Mouse (Mus musculus): Measurements from ENCODE around the gene Ddah1. TPM values are rescaled to one million over a fixed set of nuclear protein-coding genes. Genes with fewer than 3 reads are reported as not detected.
"Not testable (repeated sequence)": the region's sequence is repeated elsewhere in the genome, so short reads cannot be mapped to it uniquely, and the experiment has no call there.

The Ddah1 gene
- polyA plus RNA-seq, 1 experiment from 2014 or later: 24.7 TPM

GRCm38 (mm10) chr3:145913263-145913662, 154.8 kb downstream of the Ddah1 start:
- Histone ChIP-seq H3K27ac (no peak overlapping the region), H3K4me3 (no peak overlapping the region), H3K36me3 (no peaks in the 10 kb centered on the region), H3K4me1 (replicated peaks) (no peaks in the 10 kb centered on the region), H3K27me3 (ENCODE audit: insufficient read depth, poor library complexity, severe bottlenecking) (no peaks in the 10 kb centered on the region), H3K9me3 (no peaks in the 10 kb centered on the region)
- DNase-seq (ENCODE audit: low spot score): no peak
- WGBS: 76% methylated on average over 6 of the region's 6 CpGs

DNA sequence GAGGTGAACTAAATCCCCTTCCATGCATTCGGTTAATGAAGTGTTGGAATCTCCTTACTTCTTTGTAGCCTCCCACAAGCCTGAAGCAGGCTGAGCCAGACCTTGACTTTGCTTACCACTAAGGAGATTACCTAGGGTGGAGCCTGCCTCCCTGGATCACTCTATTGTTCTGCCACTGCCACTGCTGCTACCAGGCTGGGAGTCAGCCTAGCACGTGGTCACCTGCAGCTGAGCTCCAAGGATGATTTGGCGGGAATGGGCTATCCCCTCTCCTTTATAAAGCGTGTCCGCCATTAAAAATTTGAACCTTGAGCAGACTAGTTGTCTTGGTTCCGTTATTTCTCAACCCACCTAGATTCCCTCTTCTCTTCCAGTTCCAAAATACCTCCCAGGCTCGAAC, 155.5 kb downstream of the Ddah1 start:
- not testable (repeated sequence) for H3K27me3 ChIP-seq (ENCODE audit: insufficient read depth, poor library complexity, severe bottlenecking); H3K4me1 ChIP-seq (replicated peaks); H3K9me3 ChIP-seq; DNase-seq (ENCODE audit: low spot score); H3K36me3 ChIP-seq; H3K4me3 ChIP-seq; H3K27ac ChIP-seq
- 73% methylated on average over 7 of the region's 7 CpGs for WGBS

DNA sequence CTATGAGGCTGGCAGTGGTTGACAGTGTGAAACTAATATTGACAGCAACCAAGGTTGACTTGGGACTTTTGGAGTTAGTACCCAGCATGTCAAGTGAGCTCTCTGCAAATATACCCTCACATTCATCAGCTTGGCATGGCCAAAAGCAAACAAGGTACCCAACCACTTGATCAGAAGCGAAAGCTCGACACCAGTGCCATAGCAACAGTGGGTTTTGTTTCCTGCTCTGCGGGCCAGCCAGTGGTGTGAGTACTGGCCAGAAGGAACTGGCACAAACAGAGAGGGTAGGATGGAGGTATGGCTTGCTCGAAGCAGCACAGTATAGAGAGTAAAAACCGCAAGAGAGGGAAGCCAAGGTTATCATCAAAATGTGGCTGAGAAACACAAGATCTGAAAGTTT, 157.9 kb downstream of the Ddah1 start:
- 95% methylated on average over 5 of the region's 5 CpGs for WGBS
- no peaks in the 10 kb centered on the region for H3K27me3 ChIP-seq (ENCODE audit: insufficient read depth, poor library complexity, severe bottlenecking)
- no peaks in the 10 kb centered on the region for H3K9me3 ChIP-seq
- no peak for DNase-seq (ENCODE audit: low spot score)
- no peaks in the 10 kb centered on the region for H3K36me3 ChIP-seq
- H3K4me1 ChIP-seq (replicated peaks): no peaks in the 10 kb centered on the region
- no peak overlapping the region for H3K27ac ChIP-seq
- H3K4me3 ChIP-seq: no peak overlapping the region

DNA sequence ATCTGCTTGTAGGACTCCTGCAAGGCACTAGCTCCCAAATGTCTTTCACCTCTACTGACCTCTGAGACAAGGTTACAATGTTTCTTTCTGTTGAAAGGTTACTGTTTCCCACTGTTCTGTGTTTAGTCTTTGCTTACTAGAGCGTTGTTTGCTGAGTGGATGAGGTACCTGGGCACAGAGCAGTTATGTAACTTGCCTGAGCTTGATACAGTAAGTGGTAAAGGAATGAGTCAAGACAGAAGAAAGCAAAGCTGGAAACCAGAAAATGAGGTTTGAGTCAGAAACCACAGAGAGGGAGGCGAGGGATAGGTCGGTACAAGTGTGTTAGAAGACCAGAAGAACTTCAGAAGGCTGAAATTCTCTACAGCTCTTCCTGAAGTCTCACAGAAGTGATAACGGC, 158.4 kb downstream of the Ddah1 start:
- WGBS: 90% methylated on average over 4 of the region's 4 CpGs
- Histone ChIP-seq H3K27me3 (ENCODE audit: insufficient read depth, poor library complexity, severe bottlenecking) (no peaks in the 10 kb centered on the region), H3K27ac (no peak overlapping the region)

GRCm38 (mm10) chr3:145922019-145922854, 163.8 kb downstream of the Ddah1 start, which contains the start of gene Bcl10:
Bcl10 (plus strand) TSS chr3:145922804.
- no peak for DNase-seq (ENCODE audit: low spot score)
- Histone ChIP-seq H3K4me3 (peak within 1 kb of the TSS; percentile 95), H3K9me3 (no peaks in the 10 kb centered on the region), H3K36me3 (peaks cover 2% of the 10 kb centered on the region; the same call in 1 of the 2 replicates), H3K4me1 (replicated peaks) (peaks cover 23% of the 10 kb centered on the region), H3K27me3 (ENCODE audit: insufficient read depth, poor library complexity, severe bottlenecking) (no peaks in the 10 kb centered on the region), H3K27ac (peak within 1 kb of the TSS; percentile 95)
- 28% methylated on average over 11 of the region's 11 CpGs for WGBS

More for the DNA sequence above, 158.4 kb downstream of the Ddah1 start:
- H3K4me1 ChIP-seq (replicated peaks): no peaks in the 10 kb centered on the region; the same call in 1 of the 2 replicates
- no peak overlapping the region for H3K4me3 ChIP-seq
- no peaks in the 10 kb centered on the region for H3K36me3 ChIP-seq
- no peaks in the 10 kb centered on the region for H3K9me3 ChIP-seq
- no peak for DNase-seq (ENCODE audit: low spot score)

DNA sequence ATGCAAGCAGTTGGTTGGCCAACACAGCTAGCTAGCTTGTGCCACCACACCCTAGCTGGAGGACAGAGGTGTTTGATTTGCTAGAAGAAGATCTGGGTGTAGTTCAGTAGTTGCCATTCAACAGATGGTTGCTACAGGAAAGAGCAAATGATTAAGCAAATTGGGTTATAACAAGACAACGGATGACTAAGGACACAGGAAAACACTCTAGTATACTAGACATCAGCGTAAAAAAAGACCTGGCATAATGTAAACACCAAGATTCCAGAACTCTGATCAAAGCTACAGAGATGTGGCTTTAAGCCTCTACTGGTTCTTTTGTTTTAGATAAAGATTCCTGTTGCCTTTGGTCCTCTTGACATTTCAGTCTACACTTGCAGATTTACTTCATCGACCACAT, 164.5 kb downstream of the Ddah1 start:
- H3K9me3 ChIP-seq: no peaks in the 10 kb centered on the region
- peaks cover 23% of the 10 kb centered on the region for H3K4me1 ChIP-seq (replicated peaks)
- H3K4me3 ChIP-seq: 0 out of 2 replicates have a peak overlapping the region, but pooled peaks have one; percentile 95
- H3K36me3 ChIP-seq: peaks cover 9% of the 10 kb centered on the region
- DNase-seq (ENCODE audit: low spot score): no peak
- WGBS: 74% methylated on average over 3 of the region's 3 CpGs
- H3K27me3 ChIP-seq (ENCODE audit: insufficient read depth, poor library complexity, severe bottlenecking): no peaks in the 10 kb centered on the region
- no peak overlapping the region for H3K27ac ChIP-seq

GRCm38 (mm10) chr3:145923874-145924577, 165.6 kb downstream of the Ddah1 start:
- Histone ChIP-seq H3K9me3 (no peaks in the 10 kb centered on the region), H3K27ac (peak overlapping the region; percentile 95), H3K36me3 (peaks cover 18% of the 10 kb centered on the region), H3K4me1 (replicated peaks) (peaks cover 23% of the 10 kb centered on the region), H3K27me3 (ENCODE audit: insufficient read depth, poor library complexity, severe bottlenecking) (no peaks in the 10 kb centered on the region), H3K4me3 (peak overlapping the region; percentile 95)
- under 1% methylated on average over 58 of the region's 58 CpGs for WGBS
- peak; percentile 99 for DNase-seq (ENCODE audit: low spot score)

DNA sequence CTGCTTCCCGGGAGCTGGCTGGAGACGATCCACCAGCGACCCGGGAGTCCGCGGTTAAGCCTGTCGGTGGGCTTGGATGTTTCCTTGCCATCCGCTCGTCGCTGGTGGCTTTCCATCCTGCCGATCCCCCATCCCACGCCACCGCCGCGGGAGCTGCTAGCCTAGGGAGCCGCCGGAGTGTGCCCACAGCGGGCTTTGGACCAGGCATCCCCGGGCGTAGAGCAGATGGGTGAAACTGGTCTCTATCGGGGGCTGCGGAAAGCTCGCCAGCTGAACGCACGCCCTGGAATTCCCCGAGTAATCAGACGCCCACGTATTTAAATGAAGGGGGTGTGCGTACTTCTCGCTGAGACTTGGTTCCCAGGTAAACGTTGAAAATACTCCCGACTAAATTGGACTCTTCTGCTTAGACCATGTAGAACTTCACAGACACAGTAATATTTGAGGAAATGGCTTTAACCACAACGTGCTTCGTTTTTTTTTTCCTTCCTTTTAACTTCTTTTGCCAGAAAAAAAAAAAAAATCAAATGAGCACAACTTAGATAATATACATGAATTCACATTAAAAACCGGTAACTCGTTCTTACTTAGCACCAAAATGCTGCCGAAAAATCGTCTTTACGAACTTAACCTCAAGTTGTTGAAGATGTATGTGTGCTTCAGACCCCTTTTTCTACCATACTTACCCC, 166.3 kb downstream of the Ddah1 start:
- Histone ChIP-seq H3K4me3 (peak overlapping the region; percentile 95), H3K36me3 (peaks cover 18% of the 10 kb centered on the region), H3K4me1 (replicated peaks) (peaks cover 26% of the 10 kb centered on the region), H3K27me3 (ENCODE audit: insufficient read depth, poor library complexity, severe bottlenecking) (no peaks in the 10 kb centered on the region), H3K27ac (peak overlapping the region; percentile 95), H3K9me3 (no peaks in the 10 kb centered on the region)
- no peak for DNase-seq (ENCODE audit: low spot score)
- 5% methylated on average over 39 of the region's 39 CpGs for WGBS

- H3K27ac ChIP-seq: no peak overlapping the region
- DNase-seq (ENCODE audit: low spot score): no peak
- no peaks in the 10 kb centered on the region for H3K27me3 ChIP-seq (ENCODE audit: insufficient read depth, poor library complexity, severe bottlenecking)
- peaks cover 26% of the 10 kb centered on the region for H3K4me1 ChIP-seq (replicated peaks)
- 77% methylated on average over 5 of the region's 5 CpGs for whole genome bisulfite sequencing
- peaks cover 25% of the 10 kb centered on the region for H3K36me3 ChIP-seq
- peak overlapping the region; percentile 95 for H3K4me3 ChIP-seq
- H3K9me3 ChIP-seq: no peaks in the 10 kb centered on the region
These were observed 167.0 kb downstream of the Ddah1 start for GRCm38 (mm10) chr3:145925506-145925905.

DNA sequence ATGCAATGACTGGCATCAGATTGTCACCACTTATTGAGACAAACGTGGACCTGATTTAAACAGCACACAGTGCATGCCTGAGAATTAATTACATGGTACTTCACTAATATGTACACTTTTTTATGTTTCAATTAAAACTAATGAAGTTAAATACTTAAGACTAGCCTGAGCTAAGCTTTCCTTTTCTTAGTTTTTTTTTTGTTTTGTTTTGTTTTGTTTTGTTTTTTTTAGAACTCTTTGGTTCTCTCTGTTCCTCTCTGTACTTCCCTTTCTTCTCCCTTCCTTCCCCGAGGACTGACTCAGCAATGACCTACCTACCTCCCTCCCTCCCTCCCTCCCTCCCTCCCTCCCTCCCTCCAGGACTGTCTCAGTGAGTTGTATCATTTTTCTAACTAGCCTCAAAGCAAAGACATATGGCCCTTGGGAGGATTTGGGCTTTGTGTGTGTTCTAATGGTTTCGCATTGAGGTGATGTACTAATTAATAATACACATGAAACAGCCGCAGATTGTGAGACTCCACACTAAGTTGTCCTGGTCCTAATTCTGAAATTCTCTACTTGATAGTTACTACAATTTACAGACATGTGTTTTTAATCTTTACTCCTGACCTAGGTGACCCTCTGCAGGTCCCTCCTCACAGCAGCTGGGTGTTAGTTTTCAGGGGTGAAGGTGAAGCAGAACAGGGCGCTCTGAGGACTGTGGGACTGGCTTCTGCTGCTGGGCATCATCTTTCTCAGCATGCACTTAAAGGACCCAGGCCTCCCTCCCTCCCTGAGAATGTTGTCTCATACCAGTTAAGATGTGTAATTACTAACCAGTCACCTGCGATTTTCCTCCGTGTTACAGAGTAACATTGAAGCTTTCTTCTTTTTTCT, 171.3 kb downstream of the Ddah1 start:
- Histone ChIP-seq H3K36me3 (peaks cover 64% of the 10 kb centered on the region), H3K27ac (no peak overlapping the region), H3K9me3 (no peaks in the 10 kb centered on the region), H3K27me3 (ENCODE audit: insufficient read depth, poor library complexity, severe bottlenecking) (no peaks in the 10 kb centered on the region), H3K4me1 (replicated peaks) (peaks cover 15% of the 10 kb centered on the region), H3K4me3 (no peak overlapping the region)
- peak; percentile 15 for DNase-seq (ENCODE audit: low spot score)
- 71% methylated on average over 7 of the region's 7 CpGs for WGBS

DNA sequence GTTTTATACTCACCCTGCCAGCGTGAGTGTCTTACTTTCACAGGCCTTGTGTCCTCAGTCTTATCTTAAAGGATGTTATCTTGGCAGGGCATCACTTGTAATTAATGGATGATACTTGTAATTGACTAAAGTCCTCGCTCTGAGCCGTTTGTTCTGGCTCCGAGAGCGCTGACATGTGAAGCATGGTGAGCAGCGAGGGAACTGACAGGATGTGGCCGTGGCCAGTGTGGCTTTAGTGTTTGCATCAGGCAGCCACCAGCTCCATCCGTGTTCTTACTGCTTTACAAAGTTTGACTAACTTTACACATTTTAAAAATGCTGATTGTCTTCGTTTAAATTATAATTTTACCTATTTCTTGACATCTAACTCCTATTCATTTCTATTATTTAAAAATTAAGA, 175.4 kb downstream of the Ddah1 start:
- no peak for DNase-seq (ENCODE audit: low spot score)
- no peaks in the 10 kb centered on the region for H3K9me3 ChIP-seq
- H3K4me3 ChIP-seq: no peak overlapping the region
- H3K4me1 ChIP-seq (replicated peaks): peaks cover 11% of the 10 kb centered on the region
- no peak overlapping the region for H3K27ac ChIP-seq
- WGBS: 90% methylated on average over 9 of the region's 9 CpGs
- H3K27me3 ChIP-seq (ENCODE audit: insufficient read depth, poor library complexity, severe bottlenecking): no peaks in the 10 kb centered on the region
- peaks cover 47% of the 10 kb centered on the region for H3K36me3 ChIP-seq
